Mouse (Mus musculus) heart, embryonic 13.5 days (tissue): ENCODE data around the gene Gm17949. TPM values are rescaled to one million over a fixed set of nuclear protein-coding genes. Genes with fewer than 3 reads are reported as not detected.
A peak's percentile ranks its signal among the peaks of the same experiment; 100 is the strongest.

ENCODE experiments used
- ATAC-seq: fragments of 200-750 bp; cut with Nextera tagmentation; 2 replicates; pipeline ENCODE4 v1.8.0; 2017; ENCODE audit warnings: moderate TSS enrichment; ENCODE audit not compliant: insufficient number of reproducible peaks, low FRiP score, low TSS enrichment; ENCODE audit errors: extremely low read depth
- H3K27ac ChIP-seq: fragments of 300-500 bp; sonication (generic); replicated peaks from 2 replicates; pipeline ENCODE4 v1.5.1; 2015; ENCODE audit warnings: moderate library complexity, mild to moderate bottlenecking, inconsistent platforms
- H3K27me3 ChIP-seq: fragments of 300-500 bp; sonication (generic); replicated peaks from 2 replicates; pipeline ENCODE4 v1.6.1; 2015; ENCODE audit warnings: mild to moderate bottlenecking, inconsistent platforms
- H3K36me3 ChIP-seq: fragments of 300-500 bp; sonication (generic); 2 replicates; pipeline ENCODE4 v1.6.1; 2015; ENCODE audit warnings: mild to moderate bottlenecking, inconsistent platforms
- H3K4me1 ChIP-seq: fragments of 300-500 bp; sonication (generic); 2 replicates; pipeline ENCODE4 v1.6.1; 2015; ENCODE audit warnings: inconsistent platforms
- H3K4me2 ChIP-seq: fragments of 300-500 bp; sonication (generic); 2 replicates; pipeline ENCODE4 v1.6.1; 2015; ENCODE audit warnings: inconsistent platforms, mild to moderate bottlenecking, moderate library complexity
- H3K4me3 ChIP-seq: fragments of 300-500 bp; sonication (generic); 2 replicates; pipeline ENCODE4 v1.5.1; 2015; ENCODE audit warnings: moderate library complexity, mild to moderate bottlenecking, inconsistent platforms
- H3K9ac ChIP-seq: fragments of 300-500 bp; sonication (generic); 2 replicates; pipeline ENCODE4 v1.6.1; 2015; ENCODE audit warnings: inconsistent platforms, mild to moderate bottlenecking, moderate library complexity
- H3K9me3 ChIP-seq: fragments of 300-500 bp; sonication (generic); 2 replicates; pipeline ENCODE4 v1.6.1; 2016; ENCODE audit warnings: inconsistent platforms
- WGBS: fragments of 180-500 bp; shearing (Covaris S2); methylation state at CpG from one replicate; pipeline ENCODE4 v1.1.7; 2015; ENCODE audit warnings: mixed read lengths; 5-methylcytosine and 5-hydroxymethylcytosine counted together
- polyA plus RNA-seq: library from polyadenylated mRNA; unstranded; fragments of >200 nt; fragmentation: Nextera tagmentation; extraction: Ambion mirVana; gene quantifications from 2 replicates; pipeline ENCODE4 v1.2.1, GENCODE M21; 2015

Gm17949 gene
- polyA plus RNA-seq, 1 experiment from 2014 or later = 0.48 TPM

GRCm38 (mm10) chr17:56979524-56979923, 31.7 kb upstream of the Gm17949 start:
- no peak overlapping the region for H3K27ac ChIP-seq
- WGBS = 41% methylated on average over 6 of the region's 8 CpGs
- no peak overlapping the region for H3K4me2 ChIP-seq
- H3K4me3 ChIP-seq = no peak overlapping the region
- no peak overlapping the region for H3K9ac ChIP-seq
- no peaks in the 10 kb centered on the region for H3K36me3 ChIP-seq
- H3K9me3 ChIP-seq = no peaks in the 10 kb centered on the region
- 0 out of 2 replicates have a peak, but pooled peaks cover 4% of the 10 kb centered on the region for H3K27me3 ChIP-seq
- no peaks in the 10 kb centered on the region for H3K4me1 ChIP-seq
- no peak for ATAC-seq

- 69% methylated on average over 7 of the region's 7 CpGs for WGBS
- no peaks in the 10 kb centered on the region for H3K9me3 ChIP-seq
- no peak for ATAC-seq
- no peak overlapping the region for H3K27ac ChIP-seq
- H3K36me3 ChIP-seq = no peaks in the 10 kb centered on the region
- 0 out of 2 replicates have a peak, but pooled peaks cover 4% of the 10 kb centered on the region for H3K27me3 ChIP-seq
- no peak overlapping the region for H3K4me2 ChIP-seq
- H3K9ac ChIP-seq = no peak overlapping the region
- H3K4me3 ChIP-seq = no peak overlapping the region
- H3K4me1 ChIP-seq = no peaks in the 10 kb centered on the region
Observed at GRCm38 (mm10) chr17:56981049-56981448, 30.2 kb upstream of the Gm17949 start.

DNA sequence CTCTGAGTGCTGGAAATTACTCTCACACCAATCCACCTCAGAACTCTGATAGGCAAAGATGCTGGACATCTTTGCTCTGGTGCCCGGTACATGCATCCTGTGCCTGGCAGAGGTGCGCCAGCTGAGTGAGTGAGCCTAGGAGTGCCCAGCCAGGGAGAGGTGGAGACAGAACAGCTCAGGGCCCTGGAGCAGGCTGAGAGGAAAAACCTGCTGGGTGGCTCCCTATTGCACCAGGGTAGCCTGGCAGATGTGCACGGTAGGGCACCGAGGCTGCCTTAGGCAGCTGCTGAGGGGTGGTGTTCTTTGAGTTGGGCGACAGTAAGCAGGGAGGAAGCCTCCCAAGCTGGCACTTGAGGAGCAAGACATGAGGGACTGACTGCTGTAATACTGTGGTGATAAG, 29.3 kb upstream of the Gm17949 start, which contains the start of gene Acer1:
Gene Acer1, minus strand, starts transcription at position 114 of the 400 bp plus-strand sequence.
- no peaks in the 10 kb centered on the region for H3K4me1 ChIP-seq
- no peaks in the 10 kb centered on the region for H3K36me3 ChIP-seq
- 0 out of 2 replicates have a peak, but pooled peaks cover 4% of the 10 kb centered on the region for H3K27me3 ChIP-seq
- H3K9ac ChIP-seq = no peak within 1 kb of the TSS
- H3K9me3 ChIP-seq = no peaks in the 10 kb centered on the region
- 51% methylated on average over 5 of the region's 5 CpGs for WGBS
- no peak within 1 kb of the TSS for H3K4me2 ChIP-seq
- H3K4me3 ChIP-seq = no peak within 1 kb of the TSS
- no peak within 1 kb of the TSS for H3K27ac ChIP-seq
- ATAC-seq = no peak

DNA sequence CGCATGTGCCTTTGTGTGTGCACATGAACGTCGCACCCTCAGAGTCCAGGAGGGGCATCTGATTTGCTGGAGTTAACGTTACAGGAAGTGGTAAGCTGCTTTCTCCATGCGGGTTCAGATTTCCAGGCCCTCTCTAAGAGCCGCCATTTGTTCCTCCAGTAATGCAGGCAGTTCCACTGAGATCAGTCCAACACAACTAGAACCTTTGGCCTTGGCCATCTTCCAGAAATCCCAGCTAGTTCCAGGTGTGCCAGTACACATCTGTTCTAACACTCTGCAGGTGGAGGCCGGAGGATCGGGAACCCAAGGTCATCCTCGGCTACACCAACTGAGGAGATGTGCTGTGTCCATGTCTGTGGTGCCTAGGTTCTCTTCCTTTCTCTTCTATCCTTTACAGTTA, 26.4 kb upstream of the Gm17949 start:
- Histone ChIP-seq H3K4me3 (no peak overlapping the region), H3K4me2 (no peak overlapping the region), H3K36me3 (no peaks in the 10 kb centered on the region), H3K9me3 (no peaks in the 10 kb centered on the region), H3K9ac (no peak overlapping the region), H3K4me1 (peaks cover 4% of the 10 kb centered on the region), H3K27ac (no peak overlapping the region), H3K27me3 (no peaks in the 10 kb centered on the region)
- no peak for ATAC-seq
- WGBS = 75% methylated on average over 9 of the region's 9 CpGs

DNA sequence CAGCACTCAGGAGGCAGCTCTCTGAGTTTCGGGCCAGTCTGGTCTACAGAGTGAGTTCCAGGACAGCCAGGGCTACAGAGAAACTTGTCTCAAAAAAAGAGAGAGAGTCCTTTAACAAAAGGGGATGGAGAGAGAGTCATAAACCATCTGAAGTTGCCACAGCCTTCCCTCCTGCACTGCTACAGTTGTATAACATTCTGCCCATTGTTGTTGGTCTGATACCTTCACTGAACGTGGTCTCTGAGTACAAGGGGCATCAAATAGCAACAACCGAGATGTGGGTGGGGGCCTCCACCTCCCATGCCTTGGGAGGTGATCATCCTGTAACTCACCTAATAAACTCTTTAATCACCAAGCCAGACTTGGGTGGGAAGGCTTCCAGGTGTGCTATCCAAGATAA, 25.6 kb upstream of the Gm17949 start:
- H3K4me1 ChIP-seq = peaks cover 4% of the 10 kb centered on the region
- H3K9me3 ChIP-seq = no peaks in the 10 kb centered on the region
- no peaks in the 10 kb centered on the region for H3K27me3 ChIP-seq
- no peak overlapping the region for H3K27ac ChIP-seq
- no peak overlapping the region for H3K9ac ChIP-seq
- no peak for ATAC-seq
- H3K4me2 ChIP-seq = no peak overlapping the region
- 62% methylated on average over 3 of the region's 3 CpGs for WGBS
- no peaks in the 10 kb centered on the region for H3K36me3 ChIP-seq
- no peak overlapping the region for H3K4me3 ChIP-seq

GRCm38 (mm10) chr17:56986105-56986805, 25.0 kb upstream of the Gm17949 start:
- Histone ChIP-seq H3K9ac (no peak overlapping the region), H3K4me2 (no peak overlapping the region), H3K4me3 (no peak overlapping the region), H3K4me1 (peaks cover 10% of the 10 kb centered on the region), H3K36me3 (0 out of 2 replicates have a peak, but pooled peaks cover 2% of the 10 kb centered on the region), H3K9me3 (no peaks in the 10 kb centered on the region), H3K27ac (no peak overlapping the region), H3K27me3 (no peaks in the 10 kb centered on the region)
- ATAC-seq = no peak
- 80% methylated on average over 3 of the region's 3 CpGs for WGBS

DNA sequence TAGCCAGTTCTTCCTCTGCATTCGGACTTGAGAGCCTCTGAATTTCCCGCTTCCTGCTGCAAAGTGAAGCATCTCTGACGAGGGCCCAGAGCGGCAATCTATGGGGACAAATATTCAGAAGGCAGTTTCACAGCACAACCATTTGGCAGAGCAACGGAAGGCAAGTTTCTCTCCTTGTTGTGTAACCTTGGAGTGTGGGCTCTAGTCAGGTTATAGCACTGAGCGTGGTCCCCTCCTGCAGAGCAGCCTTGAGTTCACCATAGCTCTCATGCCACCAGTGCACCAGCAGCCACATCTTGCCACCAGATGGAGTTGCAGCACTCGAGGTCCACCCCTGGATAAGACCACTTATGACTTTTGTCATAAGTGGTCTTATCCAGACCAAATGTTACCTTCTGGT, 22.8 kb upstream of the Gm17949 start:
- no peak for ATAC-seq
- H3K9me3 ChIP-seq = no peaks in the 10 kb centered on the region
- WGBS = 76% methylated on average over 7 of the region's 7 CpGs

GRCm38 (mm10) chr17:56988921-56989430, 22.3 kb upstream of the Gm17949 start:
- WGBS = 67% methylated on average over 7 of the region's 7 CpGs

More for the DNA sequence above, 22.8 kb upstream of the Gm17949 start:
- Histone ChIP-seq H3K4me3 (no peak overlapping the region), H3K27ac (no peak overlapping the region), H3K4me2 (no peak overlapping the region), H3K36me3 (peaks cover 22% of the 10 kb centered on the region), H3K4me1 (peaks cover 15% of the 10 kb centered on the region), H3K9ac (no peak overlapping the region), H3K27me3 (no peaks in the 10 kb centered on the region)

DNA sequence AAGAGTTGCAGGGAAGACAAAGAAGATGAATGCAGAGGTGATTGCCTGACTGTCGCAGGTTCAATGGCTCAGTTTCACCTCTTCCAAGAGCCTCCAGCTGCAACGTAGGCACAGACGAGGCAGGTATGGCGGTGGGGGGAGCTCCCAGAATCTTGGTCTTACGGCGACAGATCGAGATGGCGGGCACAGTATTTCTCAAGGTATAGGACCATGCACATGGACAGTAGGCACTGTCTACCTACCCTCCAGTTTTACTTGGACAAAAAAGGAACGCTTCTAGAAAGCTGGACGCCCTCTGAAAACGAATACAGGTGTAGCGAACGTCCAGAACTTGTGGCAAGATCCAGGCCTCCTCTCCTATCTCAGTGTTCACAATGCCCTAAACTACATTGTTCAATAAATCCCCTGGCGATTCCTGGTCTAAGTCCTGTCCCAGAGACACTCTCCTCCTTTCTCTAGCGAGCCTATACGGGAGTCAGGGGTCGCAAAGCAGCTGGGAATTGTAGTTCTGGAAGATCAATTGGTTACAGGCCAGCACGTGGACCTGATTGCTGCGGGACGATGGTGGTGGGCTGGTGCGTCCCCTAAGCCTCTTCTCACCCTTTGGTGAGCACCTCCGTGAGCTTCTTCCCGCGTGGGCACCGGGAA, 21.7 kb upstream of the Gm17949 start:
- peak overlapping the region; percentile 87 for H3K4me2 ChIP-seq
- ATAC-seq = peak; percentile 75
- 3% methylated on average over 25 of the region's 25 CpGs for WGBS
- H3K36me3 ChIP-seq = peaks cover 34% of the 10 kb centered on the region
- peak overlapping the region; percentile 81 for H3K4me3 ChIP-seq
- peaks cover 15% of the 10 kb centered on the region for H3K4me1 ChIP-seq
- no peaks in the 10 kb centered on the region for H3K27me3 ChIP-seq
- H3K9me3 ChIP-seq = no peaks in the 10 kb centered on the region
- peak overlapping the region; percentile 76 for H3K27ac ChIP-seq
- peak overlapping the region; percentile 91 for H3K9ac ChIP-seq

More at GRCm38 (mm10) chr17:56988921-56989430, 22.3 kb upstream of the Gm17949 start:
- Histone ChIP-seq H3K4me3 (peak overlapping the region; percentile 81), H3K27ac (peak overlapping the region; percentile 76; the same call in 1 of the 2 replicates), H3K9me3 (no peaks in the 10 kb centered on the region), H3K36me3 (peaks cover 28% of the 10 kb centered on the region), H3K9ac (peak overlapping the region; percentile 91), H3K27me3 (no peaks in the 10 kb centered on the region), H3K4me1 (peaks cover 15% of the 10 kb centered on the region), H3K4me2 (peak overlapping the region; percentile 87)
- no peak for ATAC-seq

DNA sequence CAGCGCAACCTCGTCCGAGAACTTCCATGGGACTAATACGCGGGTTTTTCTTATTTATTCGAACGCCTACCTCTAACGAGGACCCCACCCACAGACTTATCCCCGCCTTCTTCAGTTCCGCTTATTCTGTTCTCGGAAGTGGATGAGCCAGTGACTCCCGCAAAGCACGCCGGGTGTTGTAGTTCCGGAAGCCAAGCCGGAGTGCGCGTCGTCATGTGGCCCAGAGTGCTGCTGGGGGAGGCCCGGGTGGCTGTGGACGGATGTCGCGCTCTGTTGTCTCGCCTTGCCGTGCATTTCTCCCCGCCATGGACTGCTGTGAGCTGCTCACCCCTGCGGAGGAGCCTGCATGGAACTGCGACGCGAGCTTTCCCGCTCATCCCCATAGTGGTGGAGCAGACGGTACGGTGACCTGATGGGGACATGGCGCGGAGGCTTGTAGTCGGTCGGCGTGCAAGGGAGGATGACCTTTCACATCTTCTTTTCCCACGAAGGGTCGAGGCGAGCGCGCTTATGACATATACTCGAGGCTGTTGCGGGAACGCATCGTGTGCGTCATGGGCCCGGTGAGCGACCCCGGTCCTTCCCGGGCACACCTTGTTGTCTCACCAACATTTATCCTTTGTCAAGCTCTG, 21.0 kb upstream of the Gm17949 start, which contains the start of gene Clpp:
Gene Clpp, plus strand, starts transcription at position 191 of the 632 bp plus-strand sequence.
- Histone ChIP-seq H3K4me1 (peaks cover 15% of the 10 kb centered on the region), H3K4me3 (peak within 1 kb of the TSS; percentile 81), H3K27ac (peak within 1 kb of the TSS; percentile 76), H3K9me3 (no peaks in the 10 kb centered on the region), H3K36me3 (peaks cover 40% of the 10 kb centered on the region), H3K27me3 (no peaks in the 10 kb centered on the region), H3K9ac (peak within 1 kb of the TSS; percentile 91), H3K4me2 (peak within 1 kb of the TSS; percentile 87)
- peak; percentile 91 for ATAC-seq
- under 1% methylated on average over 52 of the region's 52 CpGs for WGBS

GRCm38 (mm10) chr17:56990966-56991365, 20.3 kb upstream of the Gm17949 start:
- no peaks in the 10 kb centered on the region for H3K9me3 ChIP-seq
- peaks cover 15% of the 10 kb centered on the region for H3K4me1 ChIP-seq
- peak overlapping the region; percentile 87 for H3K4me2 ChIP-seq
- H3K4me3 ChIP-seq = peak overlapping the region; percentile 81
- peak overlapping the region; percentile 91 for H3K9ac ChIP-seq
- peaks cover 48% of the 10 kb centered on the region for H3K36me3 ChIP-seq
- no peak for ATAC-seq
- whole genome bisulfite sequencing = 67% methylated on average over 2 of the region's 2 CpGs
- no peak overlapping the region for H3K27ac ChIP-seq
- H3K27me3 ChIP-seq = no peaks in the 10 kb centered on the region
